Mouse (Mus musculus) lung, embryonic 16.5 days (tissue): Measurements from ENCODE around the gene Fam222a. TPM values are rescaled to one million over a fixed set of nuclear protein-coding genes. Genes with fewer than 3 reads are reported as not detected.
A peak's percentile ranks its signal among the peaks of the same experiment; 100 is the strongest.

Source experiments
- ATAC-seq: fragments of 200-750 bp; cut with Nextera tagmentation; 2 replicates; pipeline ENCODE4 v1.8.0; 2017; ENCODE audit warnings: low read depth, mild to moderate bottlenecking, moderate library complexity
- H3K27ac ChIP-seq: fragments of 300-500 bp; sonication (generic); 2 replicates; pipeline ENCODE4 v1.5.1; 2014; ENCODE audit warnings: mild to moderate bottlenecking, control low read depth, low read length
- H3K27me3 ChIP-seq: fragments of 300-500 bp; sonication (generic); 2 replicates; pipeline ENCODE4 v1.6.1; 2014; ENCODE audit warnings: low read depth, low read length, mixed read lengths; ENCODE audit not compliant: control insufficient read depth, insufficient read depth
- H3K36me3 ChIP-seq: fragments of 300-500 bp; sonication (generic); 2 replicates; pipeline ENCODE4 v1.6.1; 2014; ENCODE audit warnings: low read length; ENCODE audit not compliant: control insufficient read depth, insufficient read depth
- H3K4me1 ChIP-seq: fragments of 300-500 bp; sonication (generic); replicated peaks from 2 replicates; pipeline ENCODE4 v1.6.1; 2014; ENCODE audit warnings: low read length, mixed read lengths; ENCODE audit not compliant: control insufficient read depth, insufficient read depth
- H3K4me2 ChIP-seq: fragments of 300-500 bp; sonication (generic); 2 replicates; pipeline ENCODE4 v1.6.1; 2014; ENCODE audit warnings: low read depth, low read length, control low read depth
- H3K4me3 ChIP-seq: fragments of 300-500 bp; sonication (generic); 2 replicates; pipeline ENCODE4 v1.5.1; 2014; ENCODE audit warnings: mild to moderate bottlenecking, low read length, control low read depth
- H3K9ac ChIP-seq: fragments of 300-500 bp; sonication (generic); 2 replicates; pipeline ENCODE4 v1.6.1; 2014; ENCODE audit warnings: low read length, control low read depth
- H3K9me3 ChIP-seq: fragments of 300-500 bp; sonication (generic); 2 replicates; pipeline ENCODE4 v1.6.1; 2016; ENCODE audit warnings: low read length; ENCODE audit not compliant: control insufficient read depth
- WGBS: fragments of 180-500 bp; shearing (Covaris S2); extraction: QIAGEN DNeasy Blood & Tissue Kit; methylation state at CpG from one replicate; pipeline ENCODE4 v1.1.7; 2014; 5-methylcytosine and 5-hydroxymethylcytosine counted together
- polyA plus RNA-seq: library from polyadenylated mRNA; unstranded; fragments of >200 nt; fragmentation: Nextera tagmentation; extraction: Ambion mirVana; gene quantifications from 2 replicates; pipeline ENCODE4 v1.2.1, GENCODE M21; 2015

Fam222a gene
- polyA plus RNA-seq, 1 experiment from 2014 or later = 2.3 TPM

GRCm38 (mm10) chr5:114625590-114625989 is 57.8 kb downstream of the Fam222a start:
- Histone ChIP-seq H3K9me3 (no peaks in the 10 kb centered on the region), H3K27me3 (no peaks in the 10 kb centered on the region), H3K9ac (no peak overlapping the region), H3K4me2 (no peak overlapping the region), H3K27ac (no peak overlapping the region), H3K36me3 (no peaks in the 10 kb centered on the region), H3K4me1 (no peaks in the 10 kb centered on the region), H3K4me3 (no peak overlapping the region)
- 14% methylated on average over 3 of the region's 3 CpGs for WGBS
- ATAC-seq = no peak

DNA sequence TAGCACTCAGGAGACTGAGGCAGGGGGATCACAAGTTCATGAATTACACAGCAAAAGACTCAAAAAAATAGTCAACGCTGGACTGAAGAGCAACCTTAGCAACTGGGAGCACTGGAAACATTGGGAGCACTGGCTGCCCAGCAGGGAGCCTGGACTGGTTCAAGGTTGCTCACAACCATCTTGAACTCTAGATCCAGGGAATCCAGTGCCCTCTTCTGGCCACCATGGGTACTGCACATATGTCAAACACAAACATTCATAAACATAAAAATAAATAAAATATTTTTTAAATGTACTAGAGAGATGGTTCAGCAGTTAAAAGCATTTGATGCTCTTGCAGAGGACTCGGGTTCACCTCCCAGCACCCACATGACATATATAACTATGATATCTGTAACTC is 63.5 kb downstream of the Fam222a start:
- H3K27me3 ChIP-seq = no peaks in the 10 kb centered on the region
- no peak for ATAC-seq
- H3K4me3 ChIP-seq = no peak overlapping the region
- WGBS = 59% methylated on average over 2 of the region's 2 CpGs
- H3K4me1 ChIP-seq = no peaks in the 10 kb centered on the region
- no peaks in the 10 kb centered on the region for H3K36me3 ChIP-seq
- no peaks in the 10 kb centered on the region for H3K9me3 ChIP-seq
- no peak overlapping the region for H3K27ac ChIP-seq
- H3K9ac ChIP-seq = no peak overlapping the region
- H3K4me2 ChIP-seq = no peak overlapping the region

- Histone ChIP-seq H3K9me3 (no peaks in the 10 kb centered on the region), H3K4me2 (no peak overlapping the region), H3K4me1 (peaks cover 5% of the 10 kb centered on the region), H3K36me3 (no peaks in the 10 kb centered on the region), H3K4me3 (no peak overlapping the region), H3K27ac (no peak overlapping the region), H3K9ac (no peak overlapping the region), H3K27me3 (no peaks in the 10 kb centered on the region; the same call in none of the 2 replicates)
- 70% methylated on average over 25 of the region's 25 CpGs for WGBS
- ATAC-seq = no peak
These were observed 68.3 kb downstream of the Fam222a start for GRCm38 (mm10) chr5:114636091-114636490.

DNA sequence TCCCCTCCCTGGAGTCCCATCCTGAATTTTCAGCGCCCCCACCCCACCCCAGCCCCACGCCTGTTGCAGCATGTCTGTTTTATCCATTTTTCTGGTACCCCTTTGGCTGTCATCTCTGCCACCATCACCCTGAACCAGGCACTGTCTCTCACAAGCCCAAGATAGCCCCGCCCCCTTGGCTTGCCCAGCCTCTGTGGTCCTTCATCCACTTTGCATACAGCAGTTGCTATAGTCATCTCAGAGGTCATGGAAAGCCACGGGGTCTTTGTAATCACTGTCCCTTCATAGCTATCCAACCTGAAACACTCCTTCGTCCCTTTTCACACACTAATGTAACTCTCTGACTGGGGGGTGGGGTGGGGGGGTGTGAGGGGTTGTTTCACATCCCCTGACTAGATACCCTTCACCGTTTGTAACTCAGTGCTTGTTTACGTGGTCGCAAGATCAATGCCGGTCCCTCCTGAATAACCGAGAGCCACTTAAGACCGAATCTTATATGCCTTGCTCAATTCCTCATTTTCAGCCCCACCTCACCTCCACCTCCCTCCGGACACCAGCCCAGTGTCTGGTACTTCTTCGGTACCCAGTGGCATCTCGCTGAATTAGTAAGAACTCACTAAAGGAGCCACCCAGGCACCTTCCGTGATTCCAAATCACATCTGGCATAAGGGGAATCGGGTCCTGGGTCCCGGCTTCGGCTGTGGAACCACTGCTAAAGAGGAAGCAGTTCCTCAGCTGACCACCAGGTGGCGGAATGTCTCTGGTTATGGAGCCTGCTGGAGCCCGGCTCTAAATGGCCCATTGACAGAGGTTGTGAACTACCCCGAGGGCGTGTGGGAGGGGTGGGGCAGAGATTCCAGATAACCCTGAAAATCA is 71.2 kb downstream of the Fam222a start:
- Histone ChIP-seq H3K27me3 (no peaks in the 10 kb centered on the region; the same call in none of the 2 replicates), H3K36me3 (no peaks in the 10 kb centered on the region), H3K4me2 (peak overlapping the region; percentile 42), H3K27ac (no peak overlapping the region), H3K9ac (peak overlapping the region; percentile 38; the same call in 1 of the 2 replicates), H3K4me1 (peaks cover 5% of the 10 kb centered on the region), H3K9me3 (no peaks in the 10 kb centered on the region), H3K4me3 (peak overlapping the region; percentile 29)
- ATAC-seq = peak; percentile 84
- 12% methylated on average over 22 of the region's 22 CpGs for WGBS

DNA sequence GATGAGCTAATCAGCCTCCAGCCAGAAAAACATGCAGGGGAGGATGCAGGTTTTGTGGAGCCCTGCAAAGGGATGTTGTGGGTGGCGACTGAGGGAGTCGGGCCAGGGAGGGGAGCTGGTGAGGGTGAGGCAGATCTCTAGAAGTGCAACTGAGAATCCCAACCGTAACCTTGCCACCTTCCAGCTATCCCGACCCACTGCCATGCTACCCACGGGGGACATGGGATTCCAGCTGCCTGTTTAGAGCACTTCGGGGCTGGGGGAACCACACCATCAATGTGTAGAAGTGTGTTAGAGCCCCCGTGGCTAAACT is 71.8 kb downstream of the Fam222a start:
- Histone ChIP-seq H3K27me3 (no peaks in the 10 kb centered on the region; the same call in none of the 2 replicates), H3K4me3 (no peak overlapping the region), H3K9ac (no peak overlapping the region)

DNA sequence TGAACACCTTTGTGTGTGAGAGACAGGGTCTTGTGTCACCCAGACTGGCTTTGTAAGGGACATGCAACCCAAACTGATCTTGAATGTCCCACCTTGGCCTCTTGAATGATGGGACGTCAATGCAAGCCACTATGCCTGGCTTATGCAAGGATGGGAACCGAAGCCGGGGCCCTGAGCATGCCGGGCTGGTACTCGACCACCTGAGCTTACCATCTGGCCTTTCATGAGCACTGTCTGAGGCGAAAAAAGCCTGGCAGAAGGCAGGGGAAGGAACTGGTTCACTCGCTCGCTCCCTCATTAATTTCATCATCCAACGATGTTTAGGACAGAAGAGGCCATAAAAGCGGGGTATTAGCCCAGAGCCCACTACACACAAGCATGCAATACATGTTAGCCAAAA is 73.0 kb downstream of the Fam222a start:
- Histone ChIP-seq H3K27me3 (no peaks in the 10 kb centered on the region; the same call in none of the 2 replicates), H3K4me3 (no peak overlapping the region), H3K9me3 (no peaks in the 10 kb centered on the region), H3K27ac (no peak overlapping the region), H3K9ac (no peak overlapping the region), H3K4me2 (no peak overlapping the region), H3K4me1 (peaks cover 5% of the 10 kb centered on the region), H3K36me3 (no peaks in the 10 kb centered on the region)
- ATAC-seq = no peak
- WGBS = 76% methylated on average over 10 of the region's 10 CpGs

More for the DNA sequence above, 71.8 kb downstream of the Fam222a start:
- H3K36me3 ChIP-seq = no peaks in the 10 kb centered on the region
- peaks cover 5% of the 10 kb centered on the region for H3K4me1 ChIP-seq
- WGBS = 26% methylated on average over 7 of the region's 7 CpGs
- peak overlapping the region; percentile 42; the same call in 1 of the 2 replicates for H3K4me2 ChIP-seq
- no peak overlapping the region for H3K27ac ChIP-seq
- no peaks in the 10 kb centered on the region for H3K9me3 ChIP-seq
- ATAC-seq = no peak; the same call in 1 of the 2 replicates

DNA sequence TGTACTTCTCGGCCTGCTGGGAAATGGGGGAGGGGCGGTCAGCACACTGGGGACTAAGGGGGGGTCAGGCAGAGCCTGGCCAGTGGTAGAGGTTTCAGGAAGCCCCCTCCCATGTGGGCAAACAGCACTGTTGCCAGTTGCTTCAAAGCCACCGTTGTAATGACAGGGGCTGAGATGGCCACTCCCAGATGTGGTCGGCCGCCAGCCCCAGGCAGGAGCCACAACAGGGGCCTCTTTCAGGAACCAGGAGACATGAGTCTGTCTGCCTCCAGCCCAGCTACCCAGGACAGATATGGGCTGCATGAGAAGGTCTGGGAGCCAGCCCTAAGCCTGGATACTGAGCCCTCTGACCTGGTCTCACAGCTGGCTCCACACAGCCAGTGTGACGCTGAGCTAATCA is 77.1 kb downstream of the Fam222a start:
- Histone ChIP-seq H3K4me2 (no peak overlapping the region), H3K27ac (no peak overlapping the region), H3K9ac (no peak overlapping the region), H3K9me3 (no peaks in the 10 kb centered on the region), H3K4me3 (no peak overlapping the region), H3K27me3 (no peaks in the 10 kb centered on the region), H3K36me3 (no peaks in the 10 kb centered on the region), H3K4me1 (peaks cover 15% of the 10 kb centered on the region)
- WGBS = 28% methylated on average over 6 of the region's 6 CpGs
- no peak for ATAC-seq

GRCm38 (mm10) chr5:114645916-114646315 is 78.1 kb downstream of the Fam222a start:
- H3K4me2 ChIP-seq = no peak overlapping the region
- no peak overlapping the region for H3K27ac ChIP-seq
- no peaks in the 10 kb centered on the region for H3K9me3 ChIP-seq
- H3K9ac ChIP-seq = no peak overlapping the region
- no peaks in the 10 kb centered on the region for H3K27me3 ChIP-seq
- no peak for ATAC-seq
- H3K4me3 ChIP-seq = no peak overlapping the region
- H3K4me1 ChIP-seq = peaks cover 18% of the 10 kb centered on the region
- 76% methylated on average over 5 of the region's 5 CpGs for WGBS
- no peaks in the 10 kb centered on the region for H3K36me3 ChIP-seq

DNA sequence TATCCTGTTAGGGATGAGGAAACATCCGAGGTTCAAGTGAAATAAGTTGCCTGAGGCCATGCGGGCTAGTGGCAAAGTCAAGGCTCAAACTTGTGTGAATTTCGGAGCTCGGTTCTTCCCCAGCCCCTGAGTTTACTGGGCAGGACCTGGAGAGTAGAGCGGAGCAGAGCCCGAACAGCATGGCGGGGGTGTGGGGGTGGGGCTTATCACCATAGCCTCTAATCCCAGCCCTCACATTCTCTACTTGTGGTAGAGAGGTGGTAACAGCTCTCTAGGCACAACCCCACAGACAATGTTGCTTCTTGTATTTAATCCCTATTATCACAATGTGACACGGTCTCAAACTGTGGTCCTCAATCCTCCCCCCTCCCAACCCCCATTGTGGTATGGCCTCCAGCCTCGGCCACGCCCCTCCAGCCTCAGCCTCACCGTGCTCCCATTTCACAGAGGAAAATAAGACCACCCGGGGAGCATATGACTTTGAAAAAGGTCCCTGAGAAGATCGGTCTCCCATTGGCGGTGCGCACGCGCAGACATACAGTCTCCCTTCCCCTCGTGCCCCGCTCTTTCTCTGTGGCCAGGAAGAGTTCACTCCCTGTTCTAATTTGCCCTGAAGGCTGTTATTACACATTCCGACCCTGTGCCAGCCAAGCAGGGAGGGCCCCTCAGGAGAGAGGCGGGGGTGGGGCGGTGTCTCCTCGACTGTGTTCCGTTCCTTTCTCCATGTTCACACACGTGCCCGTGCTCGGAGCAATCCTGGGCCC is 79.6 kb downstream of the Fam222a start:
- Histone ChIP-seq H3K27ac (peak overlapping the region; percentile 36), H3K9me3 (no peaks in the 10 kb centered on the region), H3K36me3 (no peaks in the 10 kb centered on the region), H3K4me3 (peak overlapping the region; percentile 47), H3K9ac (peak overlapping the region; percentile 41), H3K27me3 (no peaks in the 10 kb centered on the region), H3K4me1 (peaks cover 20% of the 10 kb centered on the region), H3K4me2 (peak overlapping the region; percentile 79)
- WGBS = 3% methylated on average over 27 of the region's 27 CpGs
- ATAC-seq = peak; percentile 77
